Mouse (Mus musculus) WW6 (cell line): ENCODE measurements around the gene Grid1.

Source experiments
- DNase-seq: peaks from one replicate; pipeline ENCODE4 v3.0.0-alpha.2; 2013; ENCODE audit warnings: low read depth, low spot score

Grid1 gene

DNA sequence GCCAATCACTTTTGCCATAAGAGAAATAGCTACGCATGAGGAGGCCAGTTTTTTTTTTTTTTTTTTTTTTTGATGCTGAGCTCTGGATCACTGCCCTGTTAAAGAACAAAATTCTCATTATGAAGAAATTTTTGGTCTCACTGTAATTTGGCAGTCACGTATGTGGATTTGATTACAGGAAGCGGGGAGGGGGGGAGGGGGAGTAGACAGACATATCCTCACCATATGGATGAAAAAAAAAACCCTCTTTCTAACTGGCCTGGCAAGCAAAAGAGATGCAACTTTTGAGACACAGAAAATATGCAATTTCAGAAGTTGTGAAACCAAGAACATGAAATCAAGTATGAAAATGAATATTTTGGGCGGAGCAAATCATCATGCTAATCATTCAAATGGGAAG, 573.7 kb downstream of the Grid1 start:
- DNase-seq, result no peak

DNA sequence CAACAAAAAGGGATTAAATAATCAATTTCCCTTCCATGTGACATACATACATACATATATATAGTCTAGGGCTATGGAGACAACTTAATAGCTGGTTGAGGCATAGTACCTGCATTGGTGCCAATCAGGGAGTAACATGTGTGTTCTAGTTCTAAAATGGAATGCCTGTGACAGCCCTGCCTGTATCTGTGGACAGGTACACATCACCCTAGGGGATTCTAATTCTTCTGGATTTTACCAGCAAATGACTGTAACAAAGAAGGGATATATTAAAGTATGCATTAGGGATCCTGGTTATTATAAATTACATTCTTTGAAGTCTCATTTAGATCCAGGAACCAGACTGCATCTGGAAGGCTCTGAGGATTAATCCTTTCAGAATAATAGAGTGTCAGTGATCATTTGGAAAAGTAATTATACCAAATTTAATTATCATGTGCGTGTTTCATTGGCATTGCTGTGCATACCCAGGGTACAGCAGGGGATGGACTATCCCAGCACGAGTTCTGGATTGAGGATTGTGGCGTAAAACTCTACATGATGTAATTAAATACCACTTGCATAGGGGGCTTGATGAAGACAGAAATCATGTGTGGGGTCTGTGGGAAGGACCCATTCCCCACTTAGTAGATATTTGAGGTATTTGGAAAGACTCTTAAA, 584.5 kb downstream of the Grid1 start:
- DNase-seq, result no peak

DNA sequence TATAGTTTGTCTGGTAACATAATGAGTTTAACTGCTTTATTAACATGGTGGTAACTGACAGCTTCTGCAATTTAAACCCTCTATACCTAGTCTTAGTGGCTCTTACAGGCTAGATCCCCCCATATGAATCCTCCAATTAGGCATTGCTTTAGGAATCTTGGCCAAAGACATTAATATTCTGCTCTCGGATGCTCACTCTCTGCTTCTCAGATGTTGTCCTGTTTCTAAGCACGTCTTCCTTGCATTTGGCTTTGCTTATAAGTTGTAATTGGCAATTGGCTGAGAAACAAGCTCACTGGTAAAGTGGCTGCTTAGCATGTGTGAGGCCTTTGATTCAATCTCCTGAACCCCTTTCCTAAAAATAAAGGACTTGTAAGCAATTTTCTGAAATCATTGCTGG, 610.4 kb downstream of the Grid1 start:
- DNase-seq, result no peak

DNA sequence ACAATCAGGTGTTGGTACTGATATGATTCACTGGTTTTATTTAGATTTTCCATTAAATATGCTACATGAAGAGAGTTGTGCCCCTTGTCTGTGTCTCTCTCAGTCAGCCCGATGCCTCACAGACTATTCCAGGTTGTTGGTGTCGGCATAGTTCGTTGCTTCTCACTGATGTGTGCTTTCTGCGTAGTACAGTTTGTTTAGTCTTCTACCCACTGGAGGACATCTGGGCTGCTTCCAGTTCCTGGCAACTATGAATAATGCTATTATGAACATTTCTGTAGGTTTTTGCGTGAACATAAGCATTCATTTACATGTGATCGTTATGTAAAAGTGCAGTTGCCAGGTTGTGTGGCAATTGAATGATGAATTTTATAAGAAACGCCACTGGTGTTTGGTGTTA, 633.8 kb downstream of the Grid1 start:
- DNase-seq, result no peak

DNA sequence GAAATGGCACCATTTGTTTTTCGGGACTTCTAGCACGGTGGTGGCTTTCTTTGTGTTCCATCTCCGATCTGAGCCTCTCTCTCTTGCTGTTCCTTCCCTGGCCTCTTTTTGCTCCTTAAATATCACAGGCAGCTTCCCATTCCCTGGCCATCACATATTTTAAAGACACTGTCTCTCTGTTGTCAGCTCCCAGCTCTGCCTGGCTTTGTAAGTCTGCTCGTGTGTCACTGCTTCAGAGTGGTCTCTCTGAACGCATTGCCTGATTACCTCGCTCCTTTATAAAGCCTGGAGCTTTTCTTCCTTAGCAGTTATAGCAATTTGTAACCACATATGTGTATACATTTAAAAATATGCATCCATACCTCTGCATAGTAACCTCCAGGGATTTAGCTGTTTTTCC, 648.3 kb downstream of the Grid1 start:
- no peak for DNase-seq

DNA sequence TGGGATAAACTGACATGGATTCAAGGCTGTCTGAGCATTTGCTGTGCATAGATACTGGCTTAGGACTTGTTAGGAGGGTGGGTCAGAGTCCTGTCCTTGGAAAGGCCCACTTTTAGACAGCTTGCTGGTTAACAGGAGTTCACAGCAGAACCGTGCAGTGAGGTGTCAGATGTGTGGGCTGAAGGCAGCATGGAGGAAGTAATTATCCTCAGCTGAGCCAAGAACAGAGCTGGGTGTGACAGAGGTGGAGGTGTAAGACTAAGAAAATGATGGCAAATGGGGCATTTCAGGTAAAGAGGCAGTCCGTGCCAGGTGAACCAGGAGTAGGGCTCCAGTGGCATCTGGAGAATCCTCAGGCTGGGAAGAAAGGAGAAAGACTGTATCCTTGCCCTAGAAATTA, 666.1 kb downstream of the Grid1 start:
- DNase-seq, result no peak

DNA sequence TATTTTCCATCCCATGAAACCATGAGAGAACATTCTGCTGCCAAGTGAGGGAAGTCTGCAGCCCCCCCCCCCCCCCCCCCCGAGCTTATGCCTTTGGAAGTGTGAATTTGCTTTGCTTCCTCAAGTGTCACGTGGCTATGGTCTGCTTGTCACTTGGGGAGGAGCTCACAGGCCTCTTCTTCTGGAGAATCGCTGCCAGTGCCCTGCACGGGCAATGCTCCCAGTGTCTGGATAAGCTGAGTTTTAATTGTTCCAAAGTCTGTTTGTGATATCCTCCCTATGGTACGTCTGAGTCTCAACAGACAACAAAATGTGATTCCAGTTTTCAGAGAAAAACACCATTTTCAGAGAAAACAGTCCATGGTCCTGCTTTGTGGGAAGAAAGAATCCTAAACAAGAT, 682.4 kb downstream of the Grid1 start:
- no peak for DNase-seq

DNA sequence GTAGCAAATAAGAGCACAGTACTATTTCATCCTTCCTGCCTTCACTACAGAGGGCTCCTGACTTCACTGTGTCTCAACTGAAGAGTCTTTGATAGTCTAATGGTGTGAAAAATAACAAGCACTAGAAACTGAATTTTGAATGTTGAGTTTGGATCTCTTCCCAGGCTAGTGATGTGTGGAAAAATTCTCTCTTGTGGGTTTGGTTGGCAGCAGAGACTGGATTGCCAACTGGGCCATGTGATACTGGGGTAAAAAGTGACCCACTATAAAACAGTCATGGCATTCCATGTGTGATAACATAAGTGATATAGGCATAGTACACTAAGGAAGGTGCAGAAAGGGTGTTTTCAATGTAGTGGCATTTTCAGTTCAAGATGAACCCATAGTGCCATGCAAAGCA, 699.5 kb downstream of the Grid1 start:
- DNase-seq, result no peak

DNA sequence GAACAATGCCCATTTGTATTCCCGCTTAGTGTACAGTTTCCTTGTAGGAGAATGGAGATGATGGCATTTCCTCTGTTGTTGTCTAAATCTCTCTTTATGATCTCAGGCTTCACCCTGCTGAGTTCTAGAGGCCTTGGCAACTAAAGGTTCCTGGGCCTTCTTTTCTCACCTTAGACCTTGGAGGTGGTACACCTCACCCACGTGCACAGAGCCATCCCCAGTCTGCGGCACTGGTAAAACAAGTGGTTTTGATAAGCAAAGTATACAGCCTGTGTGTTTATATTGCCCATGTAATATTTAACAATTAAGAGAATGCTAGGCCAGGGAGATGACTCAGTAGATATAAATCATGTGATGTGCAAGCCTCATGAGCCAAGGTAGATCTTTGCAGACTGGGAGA, 718.9 kb downstream of the Grid1 start:
- DNase-seq, result no peak

DNA sequence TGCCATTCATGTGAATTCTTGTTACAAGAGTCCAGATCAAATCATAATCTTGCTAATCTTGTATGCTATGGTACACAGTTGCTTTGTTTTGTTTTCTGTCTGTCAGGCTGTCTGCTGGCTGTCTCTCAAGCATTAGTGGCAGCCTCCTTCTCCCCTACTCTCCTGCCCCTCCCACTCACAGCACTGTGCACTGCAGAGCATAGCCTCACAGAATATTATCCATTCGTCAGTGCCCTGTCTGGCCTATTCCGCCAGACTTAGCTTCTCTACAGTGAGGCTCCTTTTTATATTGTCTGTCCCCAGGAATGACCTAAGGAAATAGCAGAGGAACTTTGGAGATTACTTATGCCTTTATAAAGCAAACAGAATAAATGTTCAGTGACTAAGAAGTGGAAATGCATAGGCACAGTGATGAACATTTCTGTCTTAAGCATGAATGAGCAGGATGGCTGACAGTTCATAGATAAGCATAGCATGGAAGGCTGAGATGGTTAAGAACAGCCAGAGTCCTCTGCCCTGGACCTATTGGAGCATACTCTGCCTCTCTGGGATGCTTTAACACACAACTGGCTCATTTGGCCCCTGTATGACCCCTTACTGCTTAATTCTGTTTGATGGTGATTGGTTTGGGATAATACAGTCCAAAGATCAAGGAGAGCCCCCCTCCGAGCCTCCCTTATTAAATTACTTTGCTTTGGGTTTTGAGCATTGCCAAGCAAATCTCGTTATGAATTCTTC, 721.5 kb downstream of the Grid1 start:
- DNase-seq, result no peak

DNA sequence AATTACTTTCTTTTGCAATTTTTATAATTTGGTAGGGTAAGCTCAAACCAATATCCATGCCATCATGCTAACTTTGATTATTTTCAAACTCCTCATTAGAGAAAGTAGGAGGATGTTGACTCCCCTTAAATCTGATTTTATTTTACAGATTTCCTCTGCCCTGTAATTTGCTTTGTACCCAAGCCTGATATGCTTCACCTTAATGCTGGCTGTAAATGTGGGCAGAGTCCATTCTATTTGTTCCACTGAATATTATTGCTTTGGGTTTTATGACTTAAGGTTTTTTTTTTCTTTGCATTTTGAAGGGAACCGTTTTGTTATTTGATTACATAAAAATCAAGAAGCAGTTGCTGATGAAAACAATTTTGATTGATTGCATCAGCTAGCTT, 722.1 kb downstream of the Grid1 start:
- no peak for DNase-seq

DNA sequence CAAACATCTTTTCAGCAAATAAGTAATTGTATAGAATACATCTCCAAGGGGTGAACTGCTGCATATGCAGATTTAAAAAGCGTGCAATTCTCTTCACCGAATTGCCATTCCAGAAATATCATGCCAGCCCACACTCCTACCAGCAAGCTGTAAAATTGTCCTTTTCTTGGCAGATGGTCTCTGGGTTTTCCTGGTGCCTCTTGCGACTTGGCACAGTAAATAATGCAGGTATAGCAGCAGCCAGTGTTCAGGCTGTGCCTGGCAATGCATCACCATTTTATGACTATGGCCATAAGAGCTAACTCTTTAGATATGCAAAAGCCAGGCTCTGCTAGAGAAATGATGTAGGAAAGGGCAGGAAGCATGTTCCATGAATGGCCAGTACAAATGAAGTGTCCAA, 734.4 kb downstream of the Grid1 start:
- DNase-seq, result no peak

DNA sequence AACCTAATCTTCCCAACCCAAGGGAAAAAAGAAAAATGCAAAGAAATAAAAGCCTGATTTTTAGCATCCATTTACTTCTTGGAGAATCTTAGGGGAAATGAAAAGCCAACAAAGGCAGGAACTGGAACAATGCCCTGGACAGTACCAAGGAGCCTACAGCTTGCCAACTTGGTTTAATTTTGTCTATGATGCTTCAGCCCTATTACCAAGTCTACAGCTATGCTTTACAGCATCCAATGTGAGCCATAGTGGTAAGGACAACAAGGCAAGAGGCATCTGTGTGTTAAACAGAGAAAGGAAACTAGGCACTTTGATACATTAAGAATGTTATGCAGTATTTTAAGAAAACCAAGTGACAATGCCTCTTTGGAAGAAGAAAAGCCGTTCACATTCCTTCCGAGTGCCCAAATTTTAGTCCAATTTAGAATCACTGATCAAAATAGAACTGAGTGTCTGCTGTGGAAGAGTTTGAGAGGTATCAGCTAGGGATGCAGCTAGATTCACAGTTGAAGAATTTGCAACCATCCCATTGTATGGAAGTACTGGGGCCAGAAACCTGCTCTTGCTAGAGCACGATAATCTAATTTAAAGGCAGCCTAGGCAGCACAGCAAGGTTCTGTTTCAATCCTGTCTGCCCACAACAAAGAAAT, 741.5 kb downstream of the Grid1 start:
- DNase-seq, result no peak

DNA sequence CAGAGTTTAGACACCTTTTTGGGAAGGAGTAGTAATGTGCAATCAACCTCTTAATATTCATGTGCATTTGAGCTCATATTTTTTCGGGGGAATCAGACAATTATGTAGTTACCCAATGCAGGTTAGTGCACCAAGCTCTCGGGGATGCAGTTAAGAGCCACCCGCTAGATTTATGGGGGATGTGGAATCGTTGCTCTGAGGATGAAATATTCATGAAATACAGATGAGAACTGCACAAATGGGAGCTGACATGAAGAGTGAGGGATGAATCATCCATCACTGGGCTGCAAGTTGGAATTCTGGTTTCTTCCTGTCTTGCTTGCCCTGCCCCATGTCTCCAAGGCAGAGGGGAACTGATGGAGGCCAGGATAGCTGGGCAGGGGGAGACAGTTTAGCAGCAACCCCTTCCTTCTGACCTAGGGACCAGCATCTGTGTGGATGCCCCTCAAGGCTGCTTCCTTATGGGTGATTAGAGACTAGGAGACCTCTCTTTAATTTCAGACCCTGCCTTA, 753.1 kb downstream of the Grid1 start:
- no peak for DNase-seq

DNA sequence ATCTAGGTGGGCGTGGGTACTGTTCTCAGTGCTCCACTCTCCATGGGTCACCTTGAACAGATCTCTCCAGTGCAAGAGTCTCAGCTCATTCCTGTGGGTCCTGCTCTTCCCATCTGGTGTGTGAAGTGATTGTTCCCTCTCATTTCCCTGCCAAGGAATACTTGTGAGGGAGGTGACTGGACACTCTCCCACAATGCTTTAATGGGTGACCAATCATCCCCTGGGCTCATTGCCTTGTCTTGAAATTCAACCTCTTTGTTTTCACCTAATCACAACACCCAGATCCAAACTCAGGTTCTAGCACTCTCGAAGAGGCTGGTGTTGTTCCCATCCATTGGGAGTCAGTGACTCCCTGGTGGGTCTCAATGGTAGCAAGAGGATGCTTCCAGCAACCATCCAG, 754.6 kb downstream of the Grid1 start:
- no peak for DNase-seq

DNA sequence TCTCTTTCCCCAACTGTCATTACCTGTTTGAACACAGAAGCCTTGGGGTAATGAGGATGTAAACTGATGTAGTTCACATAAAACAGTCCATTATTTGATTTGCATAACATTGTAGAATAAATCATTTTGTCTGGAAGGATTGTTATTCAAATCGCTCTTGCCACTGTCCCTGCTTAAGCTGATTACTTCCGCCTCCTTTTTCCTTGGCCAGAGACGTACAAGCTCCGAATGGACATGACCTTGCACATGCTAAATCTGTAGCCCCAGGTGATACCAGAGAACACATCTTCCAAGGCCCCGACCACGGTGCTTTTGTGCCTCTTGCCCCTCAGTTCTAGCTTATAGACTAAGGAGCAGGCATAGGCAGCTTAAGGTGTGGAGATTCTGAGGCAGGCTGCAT, 755.4 kb downstream of the Grid1 start:
- DNase-seq, result no peak

DNA sequence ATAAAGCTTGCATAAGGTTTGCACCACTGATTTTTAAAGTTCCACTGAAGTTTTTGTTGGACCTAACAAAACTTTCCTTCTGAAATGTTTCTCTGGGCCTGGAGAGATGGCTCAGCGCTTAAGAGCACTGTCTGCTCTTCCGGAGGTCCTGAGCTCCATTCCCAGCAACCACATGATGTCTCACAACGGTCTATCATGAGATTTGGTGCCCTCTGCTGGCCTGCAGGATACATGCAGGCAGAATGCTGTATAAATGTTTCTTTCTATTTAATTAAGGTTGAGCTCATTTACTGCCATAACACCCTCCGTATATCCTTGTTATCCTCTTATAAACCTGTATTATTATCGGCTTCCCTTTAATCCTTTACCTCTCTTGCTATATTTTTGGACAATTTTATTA, 805.8 kb downstream of the Grid1 start:
- DNase-seq, result peak; percentile 7
